Mouse (Mus musculus): ENCODE results near the gene Plscr5. TPM values are rescaled to one million over a fixed set of nuclear protein-coding genes. Genes with fewer than 3 reads are reported as not detected.

Plscr5 gene
- total RNA-seq, 2 experiments from 2014 or later, result not detected

GRCm38 (mm10) chr9:92234901-92235458 lies 42.2 kb downstream of the Plscr5 start:
- Histone ChIP-seq H3K4me3 (no peak overlapping the region), H3K27ac (no peak overlapping the region)
- no peak for TF ChIP-seq CTCF (conservative IDR thresholded peaks at IDR 0.05)
- DNase-seq (ENCODE audit: low spot score in 2 of 2), result no peak

DNA sequence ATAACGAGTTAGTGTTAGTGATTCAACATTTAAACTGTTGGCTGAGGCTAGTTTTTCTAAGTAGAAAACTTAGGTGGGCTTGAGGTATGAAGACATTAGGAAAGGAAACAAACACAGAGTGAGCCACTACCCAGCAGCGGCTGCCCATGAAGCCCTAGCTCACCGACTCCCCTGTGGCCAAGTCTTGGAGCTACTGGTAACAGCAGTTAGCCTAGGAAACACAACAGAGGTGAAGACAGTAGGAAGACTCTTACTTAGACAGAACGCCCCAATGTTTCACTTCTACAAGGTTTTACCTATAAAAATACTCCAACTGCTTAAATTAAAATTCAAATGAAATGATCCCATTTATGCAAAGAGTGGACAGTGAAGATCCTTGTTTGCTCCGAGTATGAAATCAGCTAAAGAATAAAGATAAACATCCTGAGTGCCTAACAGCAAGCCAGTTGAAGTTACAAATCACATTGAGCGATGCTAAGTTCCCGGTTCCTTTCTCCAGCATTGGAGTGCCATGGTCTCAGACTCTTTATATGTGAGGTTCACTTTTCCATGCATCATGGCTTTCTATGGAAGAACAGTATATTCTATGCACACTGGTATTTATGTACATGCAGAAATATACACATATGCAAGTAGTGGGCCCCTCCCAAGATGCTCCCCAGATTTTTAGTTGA lies 56.2 kb downstream of the Plscr5 start:
- DNase-seq (ENCODE audit: low spot score in 2 of 2), result no peak
- TF ChIP-seq CTCF (conservative IDR thresholded peaks at IDR 0.05), result no peak
- Histone ChIP-seq H3K4me3 (no peak overlapping the region), H3K27ac (no peak overlapping the region)

GRCm38 (mm10) chr9:92249447-92249852 lies 56.7 kb downstream of the Plscr5 start, which contains the start of gene Plscr1:
TSS of gene Plscr1 (plus strand) at chr9:92249750.
- peak within 1 kb of the TSS; percentile 81 for H3K27ac ChIP-seq

GRCm38 (mm10) chr9:92249987-92250772 lies 57.4 kb downstream of the Plscr5 start:
- TF ChIP-seq CTCF (conservative IDR thresholded peaks at IDR 0.05), result no peak; the same call in 1 of the 2 replicates
- DNase-seq (ENCODE audit: low spot score in 2 of 2), result peak; percentile 6 to 22
- Histone ChIP-seq H3K4me3 (peak overlapping the region; percentile 66), H3K27ac (peak overlapping the region; percentile 81)

More at GRCm38 (mm10) chr9:92249447-92249852, 56.7 kb downstream of the Plscr5 start, which contains the start of gene Plscr1:
- peak within 1 kb of the TSS; percentile 66 for H3K4me3 ChIP-seq
- TF ChIP-seq CTCF (conservative IDR thresholded peaks at IDR 0.05), result no peak
- no peak for DNase-seq (ENCODE audit: low spot score in 2 of 2)

GRCm38 (mm10) chr9:92252718-92253117 lies 60.0 kb downstream of the Plscr5 start:
- no peak for TF ChIP-seq CTCF (conservative IDR thresholded peaks at IDR 0.05)
- no peak overlapping the region for H3K27ac ChIP-seq
- no peak overlapping the region for H3K4me3 ChIP-seq
- no peak for DNase-seq (ENCODE audit: low spot score in 2 of 2)

- H3K4me3 ChIP-seq, result no peak overlapping the region
- H3K27ac ChIP-seq, result no peak overlapping the region
- DNase-seq (ENCODE audit: low spot score in 2 of 2), result no peak
- no peak for TF ChIP-seq CTCF (conservative IDR thresholded peaks at IDR 0.05)
Measured at GRCm38 (mm10) chr9:92253585-92254321, 61.0 kb downstream of the Plscr5 start.

Other genes with a start within 250 kb of the Plscr5 start
- 1 to 10 TPM; 1.4 to 1.7 TPM for gene Plscr1, start 56.8 kb downstream of the Plscr5 start, total RNA-seq (2021)
- 1 to 10 TPM; 2.6 to 3.1 TPM for gene Plscr2, start 82.7 kb downstream of the Plscr5 start, total RNA-seq (2021)
- not detected for gene 1700057G04Rik, start 116.4 kb downstream of the Plscr5 start, total RNA-seq (2021)